Mouse (Mus musculus) lung, embryonic 14.5 days (tissue): ENCODE results near the gene Brcc3. TPM values are rescaled to one million over a fixed set of nuclear protein-coding genes. Genes with fewer than 3 reads are reported as not detected.

Experiments used
- ATAC-seq: fragments of 200-750 bp; cut with Nextera tagmentation; 2 replicates; pipeline ENCODE4 v1.8.0; 2017; ENCODE audit warnings: mild to moderate bottlenecking, moderate TSS enrichment, moderate library complexity; ENCODE audit not compliant: insufficient read depth
- DNase-seq: peaks from one replicate; pipeline ENCODE4 v3.0.0-alpha.2; 2015
- H3K27ac ChIP-seq: fragments of 300-500 bp; sonication (generic); 2 replicates; pipeline ENCODE4 v1.5.1; 2014; ENCODE audit warnings: low read depth, mild to moderate bottlenecking, moderate library complexity
- H3K27me3 ChIP-seq: fragments of 300-500 bp; sonication (generic); 2 replicates; pipeline ENCODE4 v1.6.1; 2014; ENCODE audit warnings: low read length, control low read depth; ENCODE audit not compliant: insufficient read depth
- H3K36me3 ChIP-seq: fragments of 300-500 bp; sonication (generic); 2 replicates; pipeline ENCODE4 v1.6.1; 2014; ENCODE audit warnings: control low read depth; ENCODE audit not compliant: insufficient read depth
- H3K4me1 ChIP-seq: fragments of 300-500 bp; sonication (generic); 2 replicates; pipeline ENCODE4 v1.6.1; 2014; ENCODE audit warnings: antibody characterized with exemption, control low read depth; ENCODE audit not compliant: insufficient read depth
- H3K4me2 ChIP-seq: fragments of 300-500 bp; sonication (generic); 2 replicates; pipeline ENCODE4 v1.6.1; 2014; ENCODE audit warnings: mild to moderate bottlenecking
- H3K4me3 ChIP-seq: fragments of 300-500 bp; sonication (generic); 2 replicates; pipeline ENCODE4 v1.5.1; 2014; ENCODE audit warnings: low read depth, low read length
- H3K9ac ChIP-seq: fragments of 300-500 bp; sonication (generic); 2 replicates; pipeline ENCODE4 v1.6.1; 2014
- H3K9me3 ChIP-seq: fragments of 300-500 bp; sonication (generic); 2 replicates; pipeline ENCODE4 v1.6.1; 2016; ENCODE audit warnings: low read depth, low read length, control low read depth
- CTCF ChIP-seq: IDR thresholded peaks from 2 replicates; pipeline ENCODE4 v1.5.1; 2016; ENCODE audit warnings: antibody characterized with exemption, low read depth
- WGBS: fragments of 180-500 bp; shearing (Covaris S2); extraction: QIAGEN DNeasy Blood & Tissue Kit; methylation state at CpG from one replicate; pipeline ENCODE4 v1.1.7; 2014; 5-methylcytosine and 5-hydroxymethylcytosine counted together
- polyA plus RNA-seq: library from polyadenylated mRNA; unstranded; fragments of >200 nt; fragmentation: Nextera tagmentation; extraction: Ambion mirVana; gene quantifications from 2 replicates; pipeline ENCODE4 v1.2.1, GENCODE M21; 2014

The Brcc3 gene
- 57.5 and 63.2 TPM in 2 replicates for polyA plus RNA-seq

GRCm38 (mm10) chrX:75415936-75416785, at the start of gene Brcc3, which contains the start of the genes Cmc4 and Mtcp1:
Brcc3 (plus strand) TSS chrX:75416628.
Cmc4 (minus strand) TSS chrX:75416584.
Mtcp1 (minus strand) TSS chrX:75416588.
- 7% methylated on average over 51 of the region's 52 CpGs for WGBS
- Histone ChIP-seq H3K9me3 (no peaks in the 10 kb centered on the region), H3K4me1 (no peaks in the 10 kb centered on the region), H3K4me2 (peak within 1 kb of the TSS; percentile 61), H3K4me3 (peak within 1 kb of the TSS; percentile 50), H3K27me3 (no peaks in the 10 kb centered on the region), H3K27ac (peak within 1 kb of the TSS; percentile 90), H3K9ac (peak within 1 kb of the TSS; percentile 67), H3K36me3 (0 out of 2 replicates have a peak, but pooled peaks cover 3% of the 10 kb centered on the region)
- TF ChIP-seq CTCF = peak; percentile 15; the same call in 1 of the 2 replicates
- ATAC-seq (peak; percentile 100), DNase-seq (peak; percentile 93)

- no peak overlapping the region for H3K9ac ChIP-seq
- TF ChIP-seq CTCF = no peak
- ATAC-seq = no peak
Observed at GRCm38 (mm10) chrX:75370197-75370596, 46.2 kb upstream of the Brcc3 start.

GRCm38 (mm10) chrX:75372666-75373425, 43.6 kb upstream of the Brcc3 start:
- Histone ChIP-seq H3K27ac (peak overlapping the region; percentile 58; the same call in 1 of the 2 replicates), H3K9me3 (no peaks in the 10 kb centered on the region), H3K36me3 (no peaks in the 10 kb centered on the region), H3K4me1 (no peaks in the 10 kb centered on the region), H3K4me2 (no peak overlapping the region), H3K4me3 (no peak overlapping the region), H3K27me3 (no peaks in the 10 kb centered on the region), H3K9ac (no peak overlapping the region)
- DNase-seq (peak; percentile 92), ATAC-seq (peak; percentile 89)
- 39% methylated on average over 2 of the region's 2 CpGs for WGBS
- TF ChIP-seq CTCF = no peak

More at GRCm38 (mm10) chrX:75370197-75370596, 46.2 kb upstream of the Brcc3 start:
- H3K36me3 ChIP-seq = no peaks in the 10 kb centered on the region
- peak; percentile 69 for DNase-seq
- H3K27me3 ChIP-seq = no peaks in the 10 kb centered on the region
- no peak overlapping the region for H3K27ac ChIP-seq
- no peak overlapping the region for H3K4me2 ChIP-seq
- no peak overlapping the region for H3K4me3 ChIP-seq
- H3K9me3 ChIP-seq = no peaks in the 10 kb centered on the region
- H3K4me1 ChIP-seq = no peaks in the 10 kb centered on the region

GRCm38 (mm10) chrX:75376815-75377214, 39.6 kb upstream of the Brcc3 start:
- H3K9ac ChIP-seq = no peak overlapping the region
- H3K9me3 ChIP-seq = no peaks in the 10 kb centered on the region
- ATAC-seq (no peak), DNase-seq (no peak)
- TF ChIP-seq CTCF = no peak
- no peaks in the 10 kb centered on the region for H3K27me3 ChIP-seq
- H3K36me3 ChIP-seq = no peaks in the 10 kb centered on the region
- no peak overlapping the region for H3K4me3 ChIP-seq
- no peak overlapping the region for H3K4me2 ChIP-seq
- H3K4me1 ChIP-seq = no peaks in the 10 kb centered on the region
- H3K27ac ChIP-seq = no peak overlapping the region

- ATAC-seq (no peak), DNase-seq (no peak)
- H3K4me2 ChIP-seq = no peak overlapping the region; the same call in 1 of the 2 replicates
- 80% methylated on average over 1 of the region's 1 CpGs for WGBS
- no peaks in the 10 kb centered on the region for H3K9me3 ChIP-seq
- TF ChIP-seq CTCF = no peak
- no peak overlapping the region for H3K27ac ChIP-seq
- H3K4me3 ChIP-seq = no peak overlapping the region
- no peaks in the 10 kb centered on the region for H3K36me3 ChIP-seq
- no peak overlapping the region for H3K9ac ChIP-seq
- no peaks in the 10 kb centered on the region for H3K4me1 ChIP-seq
- no peaks in the 10 kb centered on the region for H3K27me3 ChIP-seq
Observed at GRCm38 (mm10) chrX:75381176-75381575, 35.3 kb upstream of the Brcc3 start.

- Histone ChIP-seq H3K4me2 (peak overlapping the region; percentile 52), H3K4me1 (no peaks in the 10 kb centered on the region), H3K27me3 (no peaks in the 10 kb centered on the region), H3K27ac (peak overlapping the region; percentile 58; the same call in 1 of the 2 replicates), H3K36me3 (no peaks in the 10 kb centered on the region), H3K9ac (no peak overlapping the region), H3K9me3 (no peaks in the 10 kb centered on the region), H3K4me3 (peak overlapping the region; percentile 49)
- no peak for TF ChIP-seq CTCF
- ATAC-seq = no peak
- WGBS = 59% methylated on average over 5 of the region's 5 CpGs
- DNase-seq = no peak
Observed at GRCm38 (mm10) chrX:75381699-75382098, 34.7 kb upstream of the Brcc3 start.
